Mouse (Mus musculus): Measurements from ENCODE around the gene Klhl1. TPM values are rescaled to one million over a fixed set of nuclear protein-coding genes. Genes with fewer than 3 reads are reported as not detected.

Klhl1 gene
- polyA plus RNA-seq, 1 experiment from 2014 or later = not detected

- Histone ChIP-seq H3K27me3 (ENCODE audit: control insufficient read depth, insufficient read depth, low read length) (no peaks in the 10 kb centered on the region), H3K9ac (ENCODE audit: low read depth, low read length) (no peak overlapping the region), H3K4me2 (no peak overlapping the region), H3K4me1 (ENCODE audit: control insufficient read depth, insufficient read depth, low read length) (no peaks in the 10 kb centered on the region), H3K9me3 (replicated peaks; ENCODE audit: control insufficient read depth, low read length) (no peaks in the 10 kb centered on the region), H3K36me3 (ENCODE audit: control insufficient read depth, insufficient read depth, low read length) (no peaks in the 10 kb centered on the region), H3K4me3 (ENCODE audit: low read depth, low read length) (no peak overlapping the region), H3K27ac (ENCODE audit: low read depth, low read length) (no peak overlapping the region)
- ATAC-seq (replicated peaks; ENCODE audit: insufficient number of reproducible peaks, low FRiP score, low TSS enrichment) = no peak
- 71% methylated on average over 7 of the region's 7 CpGs for WGBS (ENCODE audit: insufficient replicate concordance)
These were observed 411.5 kb downstream of the Klhl1 start for GRCm38 (mm10) chr14:96107396-96107795.

DNA sequence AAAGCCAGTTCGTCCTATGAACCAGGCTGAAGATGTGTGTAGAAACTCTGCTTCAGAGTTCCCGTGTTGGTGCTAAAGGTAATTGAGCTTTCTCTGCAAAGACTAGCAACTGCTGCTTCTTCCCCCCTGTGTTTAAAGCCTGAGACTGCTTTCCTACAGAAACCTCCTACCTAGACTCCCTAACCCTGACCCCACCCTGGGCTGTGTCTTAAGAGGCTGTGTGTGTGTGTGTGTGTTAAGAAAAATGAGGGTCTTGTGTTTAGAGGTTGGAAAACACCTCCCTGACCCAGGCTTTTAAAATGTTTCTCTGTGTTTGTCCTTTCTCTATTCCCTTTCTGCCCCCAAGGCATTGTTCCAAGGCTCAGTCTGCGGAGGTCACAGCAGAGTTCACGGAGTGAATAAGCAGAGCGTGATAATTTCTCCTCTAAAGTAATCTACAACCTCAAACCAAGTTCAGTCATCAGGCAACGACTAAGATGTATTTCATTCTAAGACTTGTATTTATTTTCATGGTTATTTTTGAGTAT is 437.2 kb downstream of the Klhl1 start:
- Histone ChIP-seq H3K36me3 (ENCODE audit: control insufficient read depth, insufficient read depth, low read length) (no peaks in the 10 kb centered on the region), H3K4me1 (ENCODE audit: control insufficient read depth, insufficient read depth, low read length) (no peaks in the 10 kb centered on the region), H3K9ac (ENCODE audit: low read depth, low read length) (no peak overlapping the region), H3K4me3 (ENCODE audit: low read depth, low read length) (no peak overlapping the region), H3K9me3 (replicated peaks; ENCODE audit: control insufficient read depth, low read length) (no peaks in the 10 kb centered on the region), H3K27ac (ENCODE audit: low read depth, low read length) (no peak overlapping the region), H3K4me2 (no peak overlapping the region), H3K27me3 (ENCODE audit: control insufficient read depth, insufficient read depth, low read length) (no peaks in the 10 kb centered on the region)
- no peak for ATAC-seq (replicated peaks; ENCODE audit: insufficient number of reproducible peaks, low FRiP score, low TSS enrichment)
- WGBS (ENCODE audit: insufficient replicate concordance) = 66% methylated on average over 6 of the region's 6 CpGs

GRCm38 (mm10) chr14:96065884-96066283 is 453.0 kb downstream of the Klhl1 start:
- Histone ChIP-seq H3K4me3 (ENCODE audit: low read depth, low read length) (no peak overlapping the region), H3K4me2 (no peak overlapping the region), H3K4me1 (ENCODE audit: control insufficient read depth, insufficient read depth, low read length) (no peaks in the 10 kb centered on the region), H3K9me3 (replicated peaks; ENCODE audit: control insufficient read depth, low read length) (no peaks in the 10 kb centered on the region), H3K36me3 (ENCODE audit: control insufficient read depth, insufficient read depth, low read length) (no peaks in the 10 kb centered on the region), H3K27me3 (ENCODE audit: control insufficient read depth, insufficient read depth, low read length) (no peaks in the 10 kb centered on the region), H3K27ac (ENCODE audit: low read depth, low read length) (no peak overlapping the region), H3K9ac (ENCODE audit: low read depth, low read length) (no peak overlapping the region)
- WGBS (ENCODE audit: insufficient replicate concordance) = 56% methylated on average over 3 of the region's 3 CpGs
- ATAC-seq (replicated peaks; ENCODE audit: insufficient number of reproducible peaks, low FRiP score, low TSS enrichment) = no peak
